Mouse (Mus musculus) liver (tissue): ENCODE data around the gene Sycp2l.
A peak's percentile ranks its signal among the peaks of the same experiment; 100 is the strongest.

Experiments
- DNase-seq: peaks from one replicate; pipeline ENCODE4 v3.0.0-alpha.2; 2020; ENCODE audit warnings: mixed read lengths

Sycp2l gene

DNA sequence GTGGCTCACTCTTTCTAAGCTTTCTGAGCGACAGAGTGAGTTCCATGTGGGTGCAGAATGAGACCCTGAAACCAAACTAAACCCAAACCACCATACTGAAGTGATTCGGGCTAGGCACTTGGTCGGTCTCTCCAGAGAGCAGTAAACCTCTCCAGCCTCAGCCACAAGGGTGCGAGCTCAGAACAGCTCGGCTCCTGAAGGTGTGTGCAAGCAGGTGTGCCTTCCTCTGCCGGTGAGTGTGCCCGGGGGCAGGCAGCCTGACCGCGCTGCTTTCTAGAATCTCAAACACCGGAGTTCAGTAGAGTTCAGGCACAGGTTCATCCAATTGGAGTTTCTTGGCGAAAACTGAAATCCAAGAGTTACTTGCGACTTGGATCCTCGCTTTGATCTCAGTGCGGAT lies at the start of gene Sycp2l:
TSS of gene Sycp2l (plus strand) at position 368 of the 400 bp plus-strand sequence.
- no peak for DNase-seq

DNA sequence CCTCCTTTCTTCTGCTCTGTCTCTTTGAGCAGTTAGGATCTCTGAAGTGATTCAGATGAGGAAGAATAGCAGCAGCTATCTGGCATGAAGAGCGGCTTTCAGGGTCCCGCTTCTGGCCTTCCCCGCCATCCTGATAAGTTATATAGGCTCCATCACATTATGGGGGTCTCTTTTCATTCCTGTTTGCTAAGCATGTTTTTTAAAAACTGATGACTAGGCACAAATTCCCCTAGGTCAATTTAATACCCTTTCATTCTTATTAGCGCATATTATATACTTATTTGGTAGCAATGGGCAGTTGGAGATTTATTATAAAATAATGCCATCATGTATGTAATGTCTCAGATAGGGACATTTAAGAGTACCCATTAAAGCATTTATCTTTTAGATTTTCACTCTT lies 46.5 kb upstream of the Sycp2l start:
- DNase-seq, result no peak

DNA sequence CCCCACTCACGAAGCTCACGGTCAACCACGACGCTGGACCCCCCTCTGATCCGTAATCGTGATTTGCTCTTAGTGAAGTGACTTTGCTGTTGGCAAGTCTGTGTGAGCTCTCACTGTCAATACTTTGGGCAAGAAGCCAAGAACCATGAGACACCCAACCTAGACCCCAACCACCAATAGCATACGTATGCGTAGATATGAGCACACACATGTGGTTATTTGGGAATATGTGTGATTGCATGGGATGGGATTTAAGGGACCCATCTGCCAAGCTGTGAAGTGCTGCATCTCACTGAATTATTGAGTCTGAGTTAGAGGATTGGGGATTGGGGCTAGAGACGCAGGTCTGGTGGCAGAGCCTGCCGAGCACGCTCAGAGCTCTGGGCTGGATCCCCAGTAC lies 42.5 kb upstream of the Sycp2l start:
- no peak for DNase-seq

DNA sequence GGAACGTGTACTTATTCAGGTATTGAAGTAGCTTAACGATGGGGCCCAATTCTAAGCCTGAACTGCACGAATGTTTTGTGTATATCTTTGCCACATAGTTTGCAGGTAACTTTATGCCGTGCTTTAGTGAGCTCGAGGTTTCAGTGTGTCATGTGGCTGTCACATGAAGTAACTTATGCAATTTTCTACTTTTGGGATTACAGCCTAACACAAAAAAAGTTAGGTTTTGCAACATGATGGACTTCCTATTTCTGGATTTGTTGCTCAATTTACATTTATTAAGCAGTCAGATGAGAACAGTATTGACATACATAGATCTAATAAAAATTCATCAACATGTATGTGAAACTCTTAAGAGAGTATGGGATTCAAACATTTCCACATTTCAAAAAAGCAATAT lies 40.3 kb upstream of the Sycp2l start:
- no peak for DNase-seq

DNA sequence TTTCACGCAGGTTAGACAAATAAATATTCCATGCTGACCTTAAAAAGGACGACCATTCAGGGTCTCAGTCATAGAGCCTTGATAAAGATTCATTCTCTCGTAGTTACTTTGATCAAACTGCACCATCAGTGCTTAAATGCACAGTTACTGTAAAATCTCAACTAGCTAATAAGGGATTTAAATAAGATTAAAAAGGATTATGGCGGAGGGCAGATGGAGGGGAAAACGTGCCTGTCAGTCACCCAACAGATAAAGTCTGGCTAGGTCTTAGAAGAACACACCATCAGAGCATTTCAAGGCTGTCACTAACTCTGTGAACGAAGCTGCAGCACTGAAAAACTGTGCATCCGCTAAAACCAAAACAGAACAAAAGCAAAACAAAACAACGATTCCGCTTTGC lies 36.2 kb upstream of the Sycp2l start:
- no peak for DNase-seq

DNA sequence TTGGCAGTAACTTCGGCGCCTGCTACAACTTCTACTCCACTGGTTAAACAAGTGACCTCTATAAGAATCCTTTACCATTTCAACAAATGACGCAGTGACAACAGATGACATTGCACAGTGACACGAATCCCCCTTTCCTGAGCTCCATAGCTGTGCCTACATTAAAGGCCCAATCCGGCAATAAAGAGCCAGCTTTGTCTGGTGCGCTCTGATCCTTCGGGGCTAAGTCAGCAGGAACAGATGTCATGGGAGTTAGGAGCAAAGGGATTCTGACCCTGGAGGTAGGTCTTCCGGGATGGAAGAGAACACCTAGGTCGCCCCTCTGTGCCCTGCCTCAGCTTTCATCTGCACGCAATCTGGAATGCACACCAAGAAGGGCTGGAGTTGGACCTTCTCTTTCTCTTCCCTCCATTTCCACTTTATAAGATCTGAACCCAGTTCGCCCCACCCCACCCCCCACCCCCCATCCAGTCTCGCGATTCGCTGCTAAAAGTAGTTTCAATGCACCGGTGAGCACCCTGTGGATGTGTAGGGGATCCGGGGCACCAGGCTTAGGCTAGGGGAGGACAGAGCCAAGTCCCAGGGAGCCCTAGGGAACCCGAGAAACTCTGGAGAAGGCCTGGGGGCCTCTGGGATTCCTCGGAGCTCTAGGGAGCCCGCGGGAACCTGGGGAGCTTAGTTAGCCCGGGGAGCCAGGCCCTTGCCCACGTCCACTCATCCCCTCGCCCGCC lies 35.3 kb upstream of the Sycp2l start:
- no peak for DNase-seq

DNA sequence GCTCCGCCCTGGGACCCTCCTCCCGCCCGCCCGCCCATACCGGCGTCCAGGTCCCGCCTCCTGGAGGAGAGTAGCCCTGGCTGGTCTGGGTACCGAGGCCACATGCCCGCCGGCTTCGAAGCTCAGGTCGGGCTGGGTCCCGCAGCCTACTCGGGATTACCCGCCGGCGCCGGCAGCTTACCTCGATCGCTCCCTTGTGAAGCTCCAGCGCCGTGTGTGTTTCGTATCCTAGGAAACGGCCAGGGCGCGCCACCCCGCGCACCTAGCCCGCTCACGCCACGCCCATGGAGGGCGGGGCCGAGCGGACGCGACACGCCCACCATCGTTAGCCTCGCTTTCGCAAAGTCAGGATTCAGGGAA lies 34.7 kb upstream of the Sycp2l start, which contains the start of gene Mak:
TSS of gene Mak (minus strand) at position 286 of the 360 bp plus-strand sequence.
- peak; percentile 87 for DNase-seq

DNA sequence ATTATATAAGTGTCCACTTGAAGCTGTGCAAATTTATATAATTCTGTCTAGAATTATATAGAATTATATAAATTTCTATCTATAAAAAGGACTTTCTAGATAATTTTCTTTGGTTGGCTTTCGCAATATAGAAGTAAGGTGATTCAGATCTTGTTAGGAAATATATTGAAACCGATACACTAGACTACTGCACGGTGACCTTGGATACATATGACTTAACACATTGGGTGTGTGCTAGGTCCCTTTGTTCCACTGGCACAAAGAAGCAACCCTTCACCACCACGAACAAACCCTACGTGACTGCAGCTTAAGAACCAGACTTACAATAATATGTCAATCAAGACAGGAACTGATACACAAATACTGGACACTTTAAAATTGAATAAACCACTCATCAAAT lies 34.2 kb upstream of the Sycp2l start:
- no peak for DNase-seq

DNA sequence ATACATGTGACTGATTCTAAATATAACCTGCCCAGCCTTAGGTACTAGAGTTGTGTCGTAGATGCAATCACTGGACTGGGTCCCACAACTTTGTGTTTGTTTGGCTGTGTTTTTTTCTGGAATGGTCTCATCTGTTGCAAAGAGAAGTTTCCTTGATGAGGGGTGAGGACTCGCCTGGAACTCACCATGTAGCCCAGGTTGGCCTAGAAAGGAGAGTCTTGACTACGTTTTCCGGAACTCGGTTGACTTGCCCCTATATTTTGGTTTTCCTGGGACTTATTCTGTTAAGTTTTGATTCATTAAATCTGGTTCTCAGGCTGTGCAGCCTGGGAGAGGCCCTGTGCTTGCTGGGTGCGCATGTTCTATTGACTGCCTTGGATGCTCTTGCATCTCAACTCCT lies 33.4 kb upstream of the Sycp2l start:
- no peak for DNase-seq

DNA sequence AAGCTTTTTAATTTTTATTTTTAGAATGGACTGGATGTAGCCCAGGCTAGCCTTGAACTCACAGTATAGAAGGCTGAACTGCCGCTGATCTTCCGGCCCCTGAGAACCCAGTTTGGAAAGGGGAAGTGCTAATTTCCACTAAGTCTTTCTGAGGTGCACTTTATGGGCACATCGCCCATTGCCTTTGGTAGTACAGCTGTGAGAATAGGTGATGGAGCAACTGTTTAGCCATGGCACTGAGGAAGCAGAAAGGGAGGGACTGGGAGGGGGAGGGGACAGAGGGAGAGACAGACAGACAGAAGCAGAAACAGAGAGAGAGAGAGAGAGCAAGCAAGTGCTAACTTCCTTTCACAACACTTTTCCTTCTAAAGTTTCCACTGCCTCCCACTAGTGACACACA lies 29.6 kb upstream of the Sycp2l start:
- no peak for DNase-seq

DNA sequence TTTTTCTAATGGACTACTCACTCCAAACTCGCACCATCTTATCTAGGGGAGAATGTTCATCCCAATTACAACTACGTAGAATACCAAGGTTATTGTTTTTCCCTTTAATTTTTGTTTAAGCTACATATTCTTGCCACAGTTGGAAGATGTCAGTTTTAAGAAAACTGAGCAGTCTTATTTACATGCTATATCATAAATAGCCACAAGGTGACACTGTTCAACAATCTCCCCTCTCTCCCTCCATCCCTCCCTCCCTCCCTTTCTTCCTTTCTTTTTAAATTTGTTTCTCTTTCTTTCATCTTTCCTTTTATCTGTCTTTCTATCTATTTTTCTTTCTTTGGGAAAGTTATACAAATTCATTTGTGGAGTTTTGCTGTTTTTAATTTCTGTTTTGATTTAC lies 29.0 kb upstream of the Sycp2l start:
- DNase-seq, result no peak

DNA sequence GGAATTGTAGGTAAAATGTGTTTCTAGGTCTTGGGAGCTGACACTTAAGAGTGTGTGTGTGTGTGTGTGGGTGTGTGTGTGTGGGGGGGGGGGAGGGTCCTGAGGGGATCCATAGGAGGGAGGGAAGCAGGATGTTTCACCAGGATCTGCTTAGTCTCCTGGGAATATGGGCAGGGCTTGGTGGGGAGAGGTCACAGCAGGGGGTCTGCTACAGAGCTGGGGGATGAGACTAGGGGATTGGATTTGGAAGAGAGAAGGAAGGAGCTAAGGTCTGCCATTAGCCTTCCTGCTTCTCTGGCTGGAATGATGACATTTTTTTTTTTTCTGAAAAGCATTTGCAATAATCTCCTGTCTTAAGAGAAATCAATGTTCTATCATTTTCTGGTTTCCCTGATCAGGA lies 25.4 kb upstream of the Sycp2l start:
- no peak for DNase-seq

DNA sequence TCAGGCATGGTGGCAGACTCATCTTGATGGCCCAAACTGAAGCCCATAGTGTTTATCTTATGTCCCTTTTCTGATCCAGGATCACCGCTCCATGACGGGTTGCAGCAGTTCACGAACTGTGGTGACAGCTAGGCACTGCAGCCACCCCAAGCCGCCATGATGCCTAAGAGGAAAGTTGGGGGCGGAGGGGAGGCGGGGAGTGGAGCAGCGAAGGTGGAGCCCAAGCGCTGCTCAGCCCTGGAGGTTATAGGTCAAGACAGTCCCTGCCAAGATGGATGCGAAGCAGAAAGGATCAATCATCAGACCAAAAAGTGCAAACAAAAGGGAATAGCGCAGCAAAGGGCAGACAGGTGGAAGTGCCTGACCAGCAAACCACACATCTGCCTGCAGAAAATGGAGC lies 22.8 kb upstream of the Sycp2l start:
- DNase-seq, result no peak

DNA sequence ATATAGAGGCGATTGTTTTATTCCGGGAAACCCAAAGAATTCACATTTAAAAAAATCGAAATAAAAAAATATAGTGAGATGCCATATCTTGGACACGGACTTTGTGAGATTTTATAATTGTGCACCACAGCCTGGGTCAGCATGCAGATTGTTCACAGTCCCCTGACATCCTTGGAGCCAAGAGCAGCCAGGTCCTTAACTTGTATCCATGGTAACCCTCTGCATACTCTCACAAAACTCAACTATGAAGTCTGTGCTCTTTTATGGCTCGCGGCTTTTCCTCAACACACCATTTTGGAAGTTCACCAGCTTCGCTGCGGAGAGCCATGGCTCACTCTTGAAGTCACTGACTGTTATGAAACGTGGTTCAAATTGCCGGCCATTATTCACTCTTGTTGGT lies 19.9 kb upstream of the Sycp2l start:
- DNase-seq, result no peak

DNA sequence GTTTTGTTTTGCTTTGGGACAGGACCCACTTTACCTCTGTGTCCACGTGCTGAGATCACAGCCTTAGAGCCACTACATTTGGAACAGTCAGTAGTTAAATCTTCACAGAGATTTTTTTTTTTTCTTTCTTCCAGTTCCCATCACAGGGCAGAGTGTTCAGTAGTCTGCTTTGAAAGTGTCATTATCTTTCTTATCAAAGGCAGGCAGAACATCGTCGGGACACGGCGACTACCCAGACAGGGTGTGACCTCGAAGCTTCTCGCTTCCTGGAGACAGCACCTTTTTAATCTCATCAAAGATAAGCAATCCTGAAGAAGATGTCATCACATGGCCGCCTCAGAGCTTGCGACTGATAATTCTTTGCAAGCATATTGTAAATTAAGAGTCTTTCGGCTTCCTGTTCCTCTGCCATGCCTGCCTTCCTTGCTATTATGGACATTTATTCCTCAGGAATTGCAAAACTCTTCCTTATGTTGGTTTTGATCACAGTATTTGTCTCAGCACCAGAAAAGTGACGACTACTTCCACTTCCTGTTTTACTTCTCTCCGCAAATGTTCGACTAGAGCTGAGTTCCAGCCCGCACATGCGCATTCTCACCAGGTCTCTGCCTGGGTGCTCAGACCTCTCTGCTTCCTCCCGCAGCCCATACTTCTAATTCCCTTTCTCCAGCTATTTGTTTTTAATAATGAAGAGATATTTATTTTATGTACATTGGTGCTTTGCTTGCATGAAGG lies 16.6 kb upstream of the Sycp2l start:
- peak; percentile 45 for DNase-seq

DNA sequence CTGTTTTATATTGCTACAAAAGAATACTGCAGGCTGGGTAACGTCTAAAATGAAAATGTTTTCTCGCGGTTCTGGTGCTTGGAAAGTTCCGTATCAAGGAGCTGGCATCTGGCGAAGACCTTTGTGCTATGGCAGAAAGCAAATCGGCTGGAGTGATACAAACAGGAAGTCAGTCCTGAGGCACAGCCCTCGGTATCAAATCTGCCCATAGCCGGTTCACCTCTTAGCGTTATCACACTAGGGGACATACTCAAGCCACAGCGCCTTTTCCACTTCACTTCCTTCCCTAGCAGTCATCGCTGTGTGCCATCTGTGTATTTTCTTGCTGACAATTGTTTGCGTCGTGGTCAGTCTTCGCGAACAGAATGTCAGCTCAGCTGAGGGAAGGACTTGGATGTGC lies 15.8 kb upstream of the Sycp2l start:
- peak; percentile 13 for DNase-seq

DNA sequence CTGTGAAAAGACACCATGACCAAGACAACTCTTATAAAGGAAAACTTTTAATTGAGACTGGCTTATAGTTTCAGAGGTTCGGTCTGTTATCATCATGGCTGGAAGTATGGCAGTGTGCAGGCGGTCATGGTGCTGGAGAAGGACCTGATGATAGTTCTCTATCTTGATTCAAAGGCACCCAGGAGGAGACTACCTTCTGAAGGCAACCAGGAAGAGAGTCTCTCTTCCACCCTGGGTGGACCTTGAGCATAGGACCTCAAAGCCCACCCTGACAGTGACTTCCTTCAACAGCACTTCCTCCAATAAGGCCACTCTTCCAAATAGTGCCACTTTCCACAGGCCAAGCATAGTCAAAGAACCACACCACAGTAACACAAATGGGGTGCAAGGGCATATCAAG lies 14.1 kb upstream of the Sycp2l start:
- DNase-seq, result no peak

DNA sequence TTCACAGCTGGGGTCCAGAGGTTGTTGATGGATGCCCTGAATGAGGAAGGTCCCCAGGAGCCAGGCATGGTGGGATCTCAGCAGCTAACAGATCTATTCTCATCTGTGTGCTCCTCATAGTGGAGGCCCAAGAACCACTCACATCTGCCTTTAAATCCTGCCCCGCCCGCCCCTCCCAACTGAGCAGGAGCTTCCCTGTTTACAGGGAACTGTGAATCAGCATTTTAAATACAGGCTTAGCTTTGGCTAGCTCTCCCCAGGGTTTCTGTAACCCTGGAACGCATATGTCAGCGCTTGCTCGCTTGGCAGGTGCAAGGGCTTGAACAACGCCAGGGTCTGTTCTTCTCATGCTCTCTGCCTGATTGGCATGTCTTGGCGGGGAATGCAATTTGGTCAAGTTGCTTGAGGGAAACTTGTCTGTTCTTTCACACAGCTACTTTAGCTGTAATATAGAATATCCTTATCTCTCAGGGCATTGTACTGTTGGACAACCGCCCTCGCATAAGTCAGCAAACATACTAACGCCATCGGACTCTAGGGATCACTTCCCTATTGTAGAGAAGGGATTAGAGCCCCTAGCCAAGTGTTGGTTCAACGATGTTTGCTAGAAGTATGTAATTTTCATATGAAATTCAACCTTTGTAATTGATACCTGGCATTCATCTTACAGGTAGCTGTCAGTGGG lies 10.1 kb upstream of the Sycp2l start:
- peak; percentile 74 for DNase-seq

DNA sequence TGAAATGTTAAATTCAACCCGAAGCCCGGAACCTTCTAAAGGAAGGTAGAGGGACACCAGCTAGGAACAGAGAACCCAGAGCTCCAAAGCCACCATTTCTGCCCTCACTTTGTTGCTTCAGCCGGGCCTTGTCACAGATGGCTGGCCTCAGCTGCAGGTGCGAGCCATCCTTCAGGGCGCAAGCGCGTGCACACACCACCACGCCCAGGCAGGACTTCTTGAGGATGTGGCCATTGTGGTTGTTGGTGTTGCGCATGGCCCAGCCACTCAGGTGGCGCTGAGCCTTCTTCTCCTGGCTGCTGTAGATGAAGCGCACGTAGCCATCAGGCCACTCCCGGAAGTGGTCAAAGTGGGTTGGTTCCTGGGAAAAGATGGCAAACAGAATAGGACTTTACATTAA lies 8.6 kb upstream of the Sycp2l start:
- no peak for DNase-seq

DNA sequence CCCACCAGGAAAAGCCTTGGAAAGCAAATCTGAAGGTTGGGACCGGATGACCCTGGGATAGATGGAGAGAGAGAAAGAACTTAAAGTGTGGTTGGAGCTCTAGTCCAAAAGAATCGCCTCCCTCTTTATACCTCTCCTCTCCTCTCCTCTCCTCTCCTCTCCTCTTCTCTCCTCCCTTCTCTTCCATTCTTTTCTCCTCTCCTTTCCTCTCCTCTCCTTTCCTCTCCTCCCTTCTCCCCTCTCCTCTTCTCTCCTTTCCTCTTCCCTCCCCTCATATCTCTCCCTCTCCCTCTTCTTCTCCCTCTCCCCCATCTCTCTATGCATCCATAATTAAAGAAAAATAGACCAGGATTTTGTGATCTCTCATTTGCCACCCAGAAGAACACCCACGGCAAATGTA lies 3.2 kb upstream of the Sycp2l start, which contains the start of gene Gcm2:
TSS of gene Gcm2 (minus strand) at position 101 of the 400 bp plus-strand sequence.
- no peak for DNase-seq

DNA sequence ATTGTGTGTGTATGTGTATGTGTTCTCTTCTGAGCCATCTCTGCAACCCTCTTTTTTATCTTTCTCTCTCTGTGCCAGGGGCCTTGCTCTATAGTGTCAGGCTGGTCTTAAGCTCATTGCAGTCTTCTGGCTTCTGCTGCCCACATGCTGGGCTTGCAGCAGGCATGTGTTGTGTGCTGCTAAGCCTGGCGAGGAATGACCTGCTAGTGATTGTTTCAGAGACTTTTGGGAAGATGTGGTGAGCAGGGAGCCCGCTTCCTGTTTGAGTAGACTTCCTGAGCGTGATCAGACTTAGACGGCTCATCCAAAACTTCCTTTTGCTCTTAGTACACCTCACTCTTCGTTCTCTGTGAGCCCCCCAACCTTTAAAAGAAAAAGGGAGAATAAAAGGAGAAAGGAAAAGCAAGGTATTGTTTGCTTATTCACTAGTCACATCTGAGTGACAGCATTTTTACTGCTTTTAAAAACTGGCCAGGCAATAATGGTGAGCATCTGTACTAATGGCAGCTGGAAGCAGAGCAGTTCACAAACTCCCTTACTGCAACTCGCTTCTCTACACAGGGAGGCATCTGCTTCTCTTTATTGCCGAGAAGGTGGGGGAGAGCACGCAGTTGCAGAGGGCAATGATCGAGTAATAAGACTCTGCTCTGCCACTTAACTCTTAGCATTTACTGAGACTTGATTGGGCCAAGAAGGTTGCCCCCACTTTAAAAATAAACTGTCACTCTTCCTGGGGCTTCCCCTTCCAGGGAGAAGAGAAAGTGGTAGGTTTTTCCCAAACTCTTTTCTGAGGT lies 5.2 kb downstream of the Sycp2l start:
- DNase-seq, result no peak

DNA sequence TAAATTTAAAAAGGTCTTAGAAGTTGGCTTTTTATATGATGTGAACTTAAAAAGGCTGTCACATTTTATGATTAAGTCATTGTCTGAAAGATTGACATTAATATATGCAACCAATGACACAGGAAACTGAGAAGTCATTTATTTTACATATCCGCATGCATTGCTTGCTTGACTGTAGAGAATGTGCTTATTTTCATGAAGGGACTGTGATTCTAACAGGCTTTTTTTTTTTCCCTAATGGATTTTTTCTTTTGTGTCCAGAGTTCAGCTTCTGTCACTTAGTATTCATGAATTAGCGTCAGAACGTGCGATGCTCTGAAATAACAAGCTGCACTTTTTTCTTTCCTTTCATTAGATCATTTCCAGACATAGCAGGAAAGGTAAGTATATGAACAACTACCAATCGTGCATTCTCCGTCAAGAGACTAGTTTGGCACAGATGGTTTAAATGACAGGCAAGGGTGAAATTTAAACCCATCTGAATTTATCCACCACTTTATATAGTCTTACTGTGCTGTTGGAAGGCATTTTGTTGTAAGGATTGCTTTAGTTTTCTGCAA lies 9.6 kb downstream of the Sycp2l start:
- no peak for DNase-seq

DNA sequence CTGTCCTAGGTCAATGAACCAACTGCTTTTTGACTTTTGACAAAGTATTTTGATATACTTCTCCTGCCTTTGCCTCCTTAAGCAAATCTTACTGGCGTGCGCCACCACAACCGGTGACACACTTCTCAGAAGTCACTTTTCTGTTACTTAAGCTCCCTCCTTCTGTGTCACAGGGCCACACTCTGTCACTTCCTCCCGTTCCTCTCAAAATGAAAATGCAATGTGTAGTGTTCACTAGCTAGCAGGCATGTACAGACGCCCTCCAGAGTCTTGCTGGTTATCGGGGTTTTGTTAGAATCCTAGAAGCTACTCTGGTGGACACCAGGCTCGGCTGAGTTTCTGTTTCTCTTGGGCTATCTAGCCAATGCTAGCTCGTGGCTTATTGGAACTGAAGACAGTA lies 14.2 kb downstream of the Sycp2l start:
- no peak for DNase-seq
